Mouse (Mus musculus): Measurements from ENCODE around the gene Akap17b. TPM values are rescaled to one million over a fixed set of nuclear protein-coding genes. Genes with fewer than 3 reads are reported as not detected.
A peak's percentile ranks its signal among the peaks of the same experiment; 100 is the strongest.
"Not testable (repeated sequence)": the region's sequence is repeated elsewhere in the genome, so short reads cannot be mapped to it uniquely, and the experiment has no call there.

The Akap17b gene
- 1 to 10 TPM; 1.4 to 1.6 TPM for total RNA-seq (2021)
- long read RNA-seq, experiment 1: 0 reads
- long read RNA-seq, experiment 2: 0 reads

DNA sequence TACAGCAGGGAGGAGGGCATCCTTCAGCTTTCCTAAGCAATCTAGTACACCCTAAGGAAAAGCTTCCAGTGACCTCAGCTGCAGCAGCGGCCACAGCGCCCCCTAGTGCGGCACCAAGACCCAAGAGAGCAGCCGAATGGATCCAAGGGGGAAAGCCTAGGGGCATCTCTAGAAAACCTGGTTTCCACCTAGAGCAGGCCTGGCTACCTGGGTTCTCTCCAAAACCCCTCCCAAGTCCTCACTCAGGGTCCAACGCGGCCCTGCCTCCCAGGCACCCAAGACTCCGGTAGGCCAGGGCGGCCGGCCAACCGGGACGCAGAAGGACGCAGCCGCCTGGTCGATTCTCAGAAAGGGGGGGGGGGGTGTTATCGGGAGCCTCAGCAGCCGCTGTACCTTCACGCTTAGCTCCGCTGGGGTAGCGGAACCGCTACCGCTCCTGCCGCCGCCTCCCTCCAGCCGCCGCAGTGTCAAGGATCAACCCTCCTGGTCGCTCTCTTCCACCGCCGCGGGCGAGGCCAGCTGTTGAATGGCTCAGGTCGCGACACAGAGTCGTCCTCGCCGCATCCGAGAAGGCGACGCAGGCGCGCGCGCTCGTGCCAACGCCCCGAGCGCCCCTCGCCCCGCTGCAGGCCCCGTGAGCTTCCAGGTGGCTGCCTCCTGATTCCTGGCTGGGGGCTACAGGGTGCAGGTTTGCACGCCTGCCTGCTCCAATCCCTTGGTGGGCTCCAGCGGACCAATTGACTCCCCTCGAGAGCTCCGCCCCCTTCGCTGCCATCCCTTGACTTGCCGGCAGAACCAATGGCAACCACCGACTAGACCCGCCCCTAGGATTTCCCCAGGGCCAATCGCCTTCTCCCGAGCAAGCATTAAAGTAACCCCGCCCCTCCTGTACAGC is at the start of gene Akap17b:
Gene Akap17b, minus strand, starts transcription at position 739 of the 895 bp plus-strand sequence.
- intact Hi-C loops (cut with DNase I; ENCODE audit: low total_unique reads): no loop called here
- peak; percentile 81 for DNase-seq

DNA sequence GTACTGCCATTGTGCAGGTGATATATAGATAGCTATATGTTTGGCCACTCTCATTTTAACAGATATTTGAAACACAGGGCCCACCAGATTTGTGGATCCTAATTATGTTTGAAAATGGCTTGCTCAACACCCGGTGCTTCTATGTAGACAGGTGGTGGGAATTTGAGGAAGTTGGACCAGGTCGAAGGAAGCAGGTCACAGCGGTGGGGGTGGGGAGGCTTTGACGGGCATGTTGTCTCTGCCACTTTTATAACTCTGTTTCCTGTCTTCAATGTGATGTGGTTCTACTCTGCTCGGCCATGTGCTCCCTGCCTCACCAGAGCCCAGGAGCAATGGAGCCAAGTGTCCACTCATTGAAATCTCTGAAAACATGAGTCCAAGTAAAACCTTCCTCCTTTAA is 46.2 kb upstream of the Akap17b start:
- intact Hi-C loops (cut with DNase I; ENCODE audit: low total_unique reads): no loop called here
- no peak for DNase-seq

DNA sequence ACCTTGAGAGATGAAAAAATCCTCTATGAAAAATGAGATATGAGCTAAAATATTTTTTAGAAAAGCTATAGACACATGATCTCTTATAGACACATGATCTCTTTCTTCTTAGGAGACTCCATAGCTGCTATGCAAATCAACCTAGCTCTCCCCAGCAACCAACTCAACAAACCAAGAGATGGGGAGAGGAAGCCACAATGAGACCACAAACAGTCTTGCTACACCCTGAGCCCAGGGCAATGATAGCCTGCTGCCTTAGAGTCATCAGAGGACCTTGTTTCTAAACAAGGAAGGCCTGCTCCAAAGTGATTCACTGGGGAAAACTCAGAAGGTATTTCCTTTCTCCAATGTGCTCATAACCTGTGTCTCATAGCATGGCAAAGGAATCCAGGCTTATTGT is 44.5 kb upstream of the Akap17b start:
- no peak for DNase-seq
- intact Hi-C loops (cut with DNase I; ENCODE audit: low total_unique reads): no loop called here

DNA sequence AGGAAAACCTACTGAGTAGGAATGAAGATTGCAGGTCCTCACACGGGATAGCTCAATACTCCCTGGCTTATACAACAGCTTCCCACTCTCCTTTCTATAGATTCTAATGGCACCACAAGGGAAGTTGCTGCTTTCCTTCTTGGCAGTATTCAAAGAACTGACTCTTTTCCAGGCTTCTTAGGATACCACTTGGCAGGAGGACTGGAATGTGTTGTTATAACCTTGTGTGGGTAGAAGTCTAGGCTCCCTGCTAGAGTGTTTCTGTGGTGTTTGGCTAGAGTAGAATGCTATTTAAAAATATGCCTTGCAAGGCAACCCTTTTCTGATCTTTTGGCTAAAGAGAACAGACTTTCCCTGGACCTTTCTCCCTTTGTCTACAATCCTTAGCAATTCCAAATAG is 31.6 kb upstream of the Akap17b start:
- no peak for DNase-seq
- intact Hi-C loops (cut with DNase I; ENCODE audit: low total_unique reads): no loop called here

DNA sequence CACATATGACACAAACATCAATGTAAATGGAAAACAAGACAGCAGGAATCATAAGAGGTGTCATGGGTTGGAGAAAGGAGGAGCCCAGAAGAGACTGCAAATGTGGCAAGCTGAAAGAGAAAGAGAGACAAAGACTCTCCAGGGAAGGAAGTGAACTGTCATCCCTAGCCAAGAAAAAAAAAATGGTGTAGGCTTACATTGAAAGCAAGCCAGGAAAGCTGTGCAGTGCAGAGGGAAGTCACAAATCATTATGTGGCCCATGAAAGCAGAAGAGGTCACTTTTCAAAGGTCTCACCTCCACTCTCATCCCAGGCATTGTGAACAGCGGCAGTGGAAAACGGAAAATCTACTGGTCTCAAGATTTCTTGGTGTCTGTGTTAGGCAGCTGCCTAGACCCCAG is 27.5 kb upstream of the Akap17b start:
- DNase-seq: no peak
- intact Hi-C loops (cut with DNase I; ENCODE audit: low total_unique reads): no loop called here

DNA sequence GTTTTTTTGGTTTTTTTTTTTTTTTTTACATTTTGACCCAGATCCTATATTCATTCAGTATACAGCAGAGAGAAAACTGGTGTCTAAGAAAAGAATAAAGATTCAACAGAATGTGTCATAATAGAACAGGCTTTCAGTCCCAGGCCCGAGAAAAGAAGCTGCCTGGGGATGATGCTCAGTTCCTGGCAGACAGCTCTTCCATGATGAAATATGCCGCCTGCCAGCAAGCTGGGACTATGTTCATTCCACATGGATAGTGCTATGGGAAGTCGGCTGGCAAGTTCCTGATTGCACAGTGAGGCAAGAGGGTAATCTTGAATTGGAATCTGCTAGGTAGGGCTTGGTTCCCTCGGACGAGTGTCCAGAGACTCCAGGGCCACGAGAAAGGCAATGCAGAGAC is 5.1 kb downstream of the Akap17b start:
- no peak for DNase-seq

DNA sequence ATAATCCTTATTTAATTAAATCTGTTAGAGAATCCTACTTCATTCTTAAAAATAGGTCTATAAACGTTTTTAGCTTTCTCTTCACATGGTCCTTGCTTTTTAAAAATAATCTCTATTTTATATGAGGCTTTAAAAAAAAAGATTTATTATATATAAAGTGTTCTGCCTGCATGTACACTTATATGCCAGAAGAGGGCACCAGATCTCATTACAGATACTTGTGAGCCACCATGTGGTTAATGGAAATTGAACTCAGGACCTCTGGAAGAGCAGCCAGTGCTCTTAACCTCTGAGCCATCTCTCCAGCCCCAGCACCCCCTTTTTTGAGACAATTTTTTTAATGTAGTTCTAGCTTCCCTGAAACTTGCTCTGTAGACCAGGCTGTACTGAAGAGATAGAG is 14.4 kb downstream of the Akap17b start:
- intact Hi-C loops (cut with DNase I; ENCODE audit: low total_unique reads): no loop called here
- DNase-seq: no peak

More for the DNA sequence above, 5.1 kb downstream of the Akap17b start:
- intact Hi-C loops (cut with DNase I; ENCODE audit: low total_unique reads): no loop called here

DNA sequence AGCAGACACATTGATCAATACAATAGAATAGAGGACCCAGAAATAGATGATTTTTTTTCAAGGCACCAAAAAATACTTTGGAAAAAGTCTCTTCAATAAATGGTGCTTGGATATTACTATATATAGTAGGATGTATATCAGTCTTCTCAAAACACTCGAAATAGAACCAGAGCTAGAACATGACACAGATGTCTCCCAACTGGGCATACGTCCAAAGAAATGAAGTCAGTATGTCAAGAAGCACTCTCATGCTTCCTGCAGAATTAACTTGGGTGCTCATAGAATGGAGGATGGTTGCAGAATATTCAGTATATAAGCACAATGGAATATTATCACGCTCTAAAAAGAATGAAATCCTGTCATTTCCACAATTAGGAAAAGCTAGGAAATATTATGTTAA is 17.1 kb downstream of the Akap17b start:
- intact Hi-C loops (cut with DNase I; ENCODE audit: low total_unique reads): no loop called here
- no peak for DNase-seq

DNA sequence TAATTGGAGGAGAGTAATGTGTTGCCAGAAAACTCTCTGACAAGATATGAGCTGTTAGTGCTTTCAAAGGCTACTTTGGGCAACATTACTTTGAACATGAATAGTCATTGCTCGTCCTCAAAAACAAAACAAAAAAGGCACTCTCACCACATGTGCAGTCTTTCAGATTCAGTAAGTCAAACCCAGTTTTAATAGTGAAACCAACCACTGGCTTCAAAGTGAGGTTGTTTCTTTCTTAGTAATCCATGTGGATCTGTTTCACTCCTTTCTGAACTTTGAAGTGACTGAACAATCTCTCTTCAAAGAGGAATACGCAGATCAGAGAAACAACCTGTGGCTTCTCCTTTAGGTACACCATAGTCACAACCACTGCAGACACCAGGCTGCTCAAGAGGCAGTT is 36.1 kb downstream of the Akap17b start:
- DNase-seq: no peak
- intact Hi-C loops (cut with DNase I; ENCODE audit: low total_unique reads): no loop called here

DNA sequence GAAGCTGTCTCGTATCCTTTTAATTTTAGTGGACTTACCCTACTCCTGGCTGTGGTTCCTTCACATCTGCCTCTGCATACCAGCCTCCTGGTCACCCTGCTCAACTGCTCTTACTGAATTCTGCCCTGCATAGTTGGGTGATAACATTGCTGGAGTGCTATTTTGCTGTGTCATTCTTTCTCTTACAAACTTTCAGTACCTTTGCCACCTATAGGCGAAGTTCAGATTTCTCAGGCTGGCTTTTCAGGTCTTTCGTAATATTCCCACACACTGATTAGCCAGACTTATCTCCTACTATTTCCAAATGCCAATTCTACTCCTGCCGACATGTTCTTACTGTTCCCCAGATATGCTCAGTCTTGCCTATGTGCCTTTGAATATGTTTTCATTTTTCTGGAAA is 41.2 kb downstream of the Akap17b start:
- intact Hi-C loops (cut with DNase I; ENCODE audit: low total_unique reads): no loop called here
- no peak for DNase-seq

DNA sequence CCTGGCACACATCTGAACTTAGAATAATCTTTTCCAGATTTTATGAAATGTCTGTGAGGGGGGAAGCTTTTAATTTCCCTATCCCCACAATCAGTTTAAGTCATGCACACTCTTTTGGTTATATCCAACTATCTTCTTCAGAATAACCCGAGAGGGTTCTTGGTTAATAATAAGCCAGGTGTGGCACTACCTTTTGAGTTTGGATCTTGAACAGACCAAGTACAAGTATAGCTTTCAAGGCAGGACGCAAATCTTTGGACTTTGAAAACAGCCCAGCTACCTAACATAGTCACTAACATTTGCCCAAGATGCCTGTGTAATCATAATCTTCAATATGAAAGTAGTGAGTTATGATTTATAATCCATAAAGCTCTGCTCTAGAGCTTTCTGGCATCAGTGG is 42.3 kb downstream of the Akap17b start:
- intact Hi-C loops (cut with DNase I; ENCODE audit: low total_unique reads): no loop called here
- no peak for DNase-seq

DNA sequence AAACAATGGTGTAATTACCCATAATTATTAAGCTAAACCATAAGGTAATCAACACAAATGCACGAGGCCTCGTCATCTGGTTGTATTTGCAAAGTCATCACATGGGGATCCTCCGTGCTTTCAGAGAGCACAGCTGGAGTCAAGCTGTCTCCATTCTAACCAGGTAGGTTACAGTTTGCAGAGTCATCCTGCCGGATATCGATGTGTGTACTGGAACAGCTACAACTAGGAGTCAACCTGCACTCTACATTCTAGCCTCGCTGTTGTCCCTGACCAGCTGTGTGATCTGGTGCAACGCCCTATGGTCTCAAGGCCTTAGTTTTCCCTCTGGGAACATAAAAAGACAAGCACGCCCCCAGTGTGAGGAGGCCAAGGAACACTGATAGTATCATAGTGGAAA is 45.1 kb downstream of the Akap17b start:
- intact Hi-C loops (cut with DNase I; ENCODE audit: low total_unique reads): no loop called here
- no peak for DNase-seq

DNA sequence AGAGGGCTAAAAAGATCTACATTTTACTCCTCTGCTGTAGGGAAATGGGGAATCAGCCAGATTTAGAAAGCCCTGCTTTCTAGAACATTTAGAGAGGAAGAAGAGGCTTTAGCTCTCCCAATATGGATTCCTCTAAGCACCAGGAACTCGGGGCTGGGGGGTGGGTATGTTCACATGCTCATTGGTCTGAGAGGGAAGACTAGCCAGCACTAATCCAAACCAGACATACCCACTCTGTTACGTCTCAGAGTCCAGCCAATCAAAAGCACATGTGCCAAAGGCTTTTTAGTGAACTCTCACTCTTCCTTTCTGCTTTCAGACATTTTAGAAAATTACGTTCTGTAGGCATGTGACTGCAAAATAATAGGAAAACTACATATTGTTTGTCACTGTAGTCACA is 45.5 kb downstream of the Akap17b start:
- intact Hi-C loops (cut with DNase I; ENCODE audit: low total_unique reads): no loop called here
- no peak for DNase-seq

DNA sequence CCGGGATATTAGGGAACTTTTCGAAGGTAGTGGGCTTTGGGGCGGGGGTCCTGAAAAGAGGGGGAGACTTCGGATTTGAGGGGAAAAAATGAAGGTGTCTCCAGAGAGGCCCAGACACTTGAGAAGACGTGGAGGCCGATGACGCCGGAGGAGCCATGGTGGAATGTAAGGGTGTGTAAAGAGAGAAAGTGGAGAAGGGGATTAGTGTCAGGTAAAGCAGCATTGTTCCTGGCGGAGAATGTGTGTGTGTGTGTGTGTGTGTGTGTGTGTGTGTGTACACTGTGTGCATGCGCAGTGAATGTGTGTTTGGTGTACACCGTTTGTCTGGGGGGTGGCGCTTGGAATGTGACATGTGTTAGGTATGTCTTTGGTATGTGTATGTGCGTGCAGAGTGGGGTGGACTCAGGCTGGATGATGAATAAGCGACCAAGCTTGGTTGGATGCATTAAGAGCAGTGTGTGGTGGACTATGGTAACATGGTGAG is 46.3 kb downstream of the Akap17b start:
- intact Hi-C loops (cut with DNase I; ENCODE audit: low total_unique reads): no loop called here
- peak; percentile 3 for DNase-seq

DNA sequence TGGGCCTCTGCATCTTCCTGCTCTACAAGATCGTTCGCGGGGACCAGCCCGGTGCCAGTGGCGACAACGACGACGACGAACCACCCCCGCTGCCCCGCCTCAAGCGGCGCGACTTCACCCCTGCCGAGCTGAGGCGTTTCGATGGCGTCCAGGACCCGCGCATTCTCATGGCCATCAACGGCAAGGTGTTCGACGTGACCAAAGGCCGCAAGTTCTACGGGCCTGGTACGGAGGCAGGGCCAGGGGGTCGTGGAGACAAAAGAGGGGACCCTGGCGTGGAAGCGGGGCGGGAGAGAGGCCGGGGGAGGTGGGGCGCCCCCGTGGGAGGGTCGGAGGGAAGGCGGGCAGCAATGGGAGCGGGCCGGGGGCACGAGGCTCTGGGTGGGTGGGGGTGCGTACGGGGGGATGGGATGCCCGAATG is 46.8 kb downstream of the Akap17b start:
- DNase-seq: no peak
- intact Hi-C loops (cut with DNase I; ENCODE audit: low total_unique reads): no loop called here

DNA sequence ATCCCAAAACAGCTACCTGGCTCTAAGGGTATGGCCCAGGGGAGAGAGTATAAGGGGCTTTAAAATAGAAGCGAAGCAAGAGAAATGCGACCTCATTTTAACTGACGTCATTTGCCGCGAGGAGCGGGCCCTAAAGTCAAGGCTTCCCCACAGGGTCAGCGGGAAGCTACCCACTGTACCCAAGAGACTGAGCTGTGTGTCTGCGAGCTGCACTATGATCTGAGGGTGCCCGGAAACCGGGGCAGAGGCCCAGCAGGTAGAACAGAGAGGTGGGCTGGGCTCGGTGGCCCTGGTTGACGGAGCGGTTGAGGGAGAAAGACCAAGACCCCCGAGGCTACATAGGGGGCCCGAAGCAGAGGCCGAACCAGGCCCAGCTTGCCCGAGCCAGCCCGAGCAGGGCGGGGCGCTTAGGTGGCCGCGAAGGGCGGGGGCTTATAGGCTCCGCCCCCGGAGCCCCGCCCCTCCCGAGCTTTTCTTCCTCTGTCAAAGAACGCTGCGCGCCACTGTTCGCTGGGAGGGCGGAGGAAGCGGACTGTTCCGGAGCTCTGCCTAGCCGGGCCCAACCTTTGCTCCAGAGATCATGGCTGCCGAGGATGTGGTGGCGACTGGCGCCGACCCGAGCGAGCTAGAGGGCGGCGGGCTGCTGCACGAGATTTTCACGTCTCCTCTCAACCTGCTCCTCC is 47.3 kb downstream of the Akap17b start, which contains the start of gene Pgrmc1:
Gene Pgrmc1, plus strand, starts transcription at position 500 of the 683 bp plus-strand sequence.
- intact Hi-C loops (cut with DNase I; ENCODE audit: low total_unique reads): no loop called here
- peak; percentile 83 for DNase-seq

DNA sequence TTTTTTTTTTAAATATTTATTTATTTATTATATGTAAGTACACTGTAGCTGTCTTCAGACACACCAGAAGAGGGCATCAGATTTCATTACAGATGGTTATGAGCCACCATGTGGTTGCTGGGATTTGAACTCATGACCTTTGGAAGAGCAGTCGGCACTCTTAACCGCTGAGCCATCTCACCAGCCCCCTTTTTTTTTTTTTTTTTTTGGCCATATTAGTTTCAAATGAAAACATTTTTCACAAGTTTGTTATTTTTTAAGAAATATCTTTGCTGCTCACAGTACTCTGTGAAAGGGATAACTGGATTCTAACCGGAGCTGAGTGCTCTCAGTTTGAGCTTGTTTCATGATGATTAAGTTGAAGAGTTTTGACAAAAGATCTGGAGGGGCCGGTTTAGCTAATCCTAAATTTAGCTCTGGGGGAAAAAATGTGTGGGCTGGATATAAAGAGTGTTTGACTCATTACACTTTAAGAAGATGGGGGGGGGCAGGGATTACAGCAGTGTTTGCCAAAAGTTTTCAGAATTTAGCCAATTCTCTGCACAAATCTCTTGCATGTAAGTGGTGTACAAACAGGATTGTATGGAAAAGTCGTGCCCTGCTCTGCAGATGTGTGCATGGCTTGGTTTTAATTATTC is 48.6 kb downstream of the Akap17b start:
- DNase-seq; intact Hi-C loops (cut with DNase I; ENCODE audit: low total_unique reads): not testable (repeated sequence)

DNA sequence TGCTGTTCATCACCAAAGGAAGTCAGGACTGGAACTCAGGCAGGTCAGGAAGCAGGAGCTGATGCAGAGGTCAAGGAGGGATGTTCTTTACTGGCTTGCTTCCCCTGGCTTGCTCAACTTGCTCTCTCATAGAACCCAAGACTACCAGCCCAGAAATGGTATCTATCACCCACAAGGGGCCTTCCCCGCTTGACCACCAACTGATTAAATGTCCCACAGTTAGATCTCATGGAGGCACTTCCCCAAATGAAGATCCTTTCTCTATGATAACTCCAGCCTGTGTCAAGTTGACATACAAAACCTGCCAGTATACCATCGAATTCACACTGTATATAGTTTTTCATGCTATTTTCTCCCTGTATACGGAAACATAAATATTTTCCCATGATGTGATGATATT is 49.9 kb downstream of the Akap17b start:
- intact Hi-C loops (cut with DNase I; ENCODE audit: low total_unique reads): no loop called here
- no peak for DNase-seq

DNA sequence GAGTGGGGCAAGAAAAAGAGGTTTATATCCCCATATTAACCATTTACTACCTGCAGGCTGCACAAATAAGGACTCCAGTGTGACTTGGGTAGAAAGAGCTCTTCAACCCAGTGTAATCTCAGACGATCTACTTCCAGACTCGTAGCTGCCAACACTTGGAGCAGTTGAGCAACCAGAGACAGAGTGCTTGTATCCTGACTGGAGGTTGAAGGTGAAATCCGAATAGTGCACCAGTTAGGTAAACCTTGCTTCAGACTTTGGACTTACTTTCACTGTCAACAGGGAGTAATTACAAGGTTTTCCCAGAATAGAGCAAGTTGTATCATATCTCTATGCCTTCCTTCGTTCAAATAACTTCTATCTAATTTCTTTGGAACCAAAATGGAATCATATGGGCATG is 53.7 kb downstream of the Akap17b start:
- intact Hi-C loops (cut with DNase I; ENCODE audit: low total_unique reads): no loop called here

DNA sequence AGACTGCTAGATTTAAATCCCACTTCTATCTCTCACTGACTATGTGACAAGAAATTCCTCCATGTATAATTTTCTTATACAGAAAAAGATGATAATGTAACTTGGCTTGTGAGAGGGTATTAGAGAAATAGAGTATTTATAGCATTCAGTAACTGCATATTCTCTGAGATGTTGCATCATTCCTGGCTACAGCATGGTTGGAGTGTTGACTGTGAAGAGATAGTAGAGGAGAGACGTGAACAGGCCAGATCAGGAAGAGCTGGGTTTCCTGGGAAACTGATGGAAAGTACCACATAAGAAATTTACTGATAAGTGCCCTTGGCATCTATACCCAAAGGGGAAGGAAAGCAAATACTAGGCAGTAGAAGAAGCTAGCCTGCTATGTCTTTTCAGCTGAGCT is 54.1 kb downstream of the Akap17b start:
- intact Hi-C loops (cut with DNase I; ENCODE audit: low total_unique reads): no loop called here
- DNase-seq: no peak

More for the DNA sequence above, 53.7 kb downstream of the Akap17b start:
- DNase-seq: no peak
